Mouse (Mus musculus) midbrain, embryonic 10.5 days (tissue): ENCODE data around the gene Ubac2. TPM values are rescaled to one million over a fixed set of nuclear protein-coding genes. Genes with fewer than 3 reads are reported as not detected.
A peak's percentile ranks its signal among the peaks of the same experiment; 100 is the strongest.

ENCODE experiments used
- DNase-seq: peaks from one replicate; pipeline ENCODE4 v3.0.0-alpha.2; 2017; ENCODE audit warnings: low spot score
- H3K27ac ChIP-seq: fragments of 300-500 bp; sonication (generic); replicated peaks from 2 replicates; pipeline ENCODE4 v1.5.1; 2016; ENCODE audit warnings: mild to moderate bottlenecking
- H3K27me3 ChIP-seq: fragments of 300-500 bp; sonication (generic); 2 replicates; pipeline ENCODE4 v1.6.1; 2016; ENCODE audit warnings: low read depth, mild to moderate bottlenecking; ENCODE audit not compliant: poor library complexity, severe bottlenecking
- H3K36me3 ChIP-seq: fragments of 300-500 bp; sonication (generic); 2 replicates; pipeline ENCODE4 v1.6.1; 2016; ENCODE audit warnings: mild to moderate bottlenecking, moderate library complexity
- H3K4me1 ChIP-seq: fragments of 300-500 bp; sonication (generic); 2 replicates; pipeline ENCODE4 v1.6.1; 2016
- H3K4me3 ChIP-seq: fragments of 300-500 bp; sonication (generic); 2 replicates; pipeline ENCODE4 v1.5.1; 2016; ENCODE audit warnings: mild to moderate bottlenecking, moderate library complexity
- H3K9me3 ChIP-seq: fragments of 300-500 bp; sonication (generic); replicated peaks from 2 replicates; pipeline ENCODE4 v1.6.1; 2016; ENCODE audit warnings: mild to moderate bottlenecking
- WGBS: fragments of 180-500 bp; shearing (Covaris S2); methylation state at CpG from one replicate; pipeline ENCODE4 v1.1.7; 2016; 5-methylcytosine and 5-hydroxymethylcytosine counted together
- polyA plus RNA-seq: library from polyadenylated mRNA; unstranded; fragments of >200 nt; fragmentation: Nextera tagmentation; extraction: Ambion mirVana; gene quantifications from 2 replicates; pipeline ENCODE4 v1.2.1, GENCODE M21; 2016

Gene Ubac2
- polyA plus RNA-seq, 1 experiment from 2014 or later = 78.3 TPM

GRCm38 (mm10) chr14:121993616-121994015 is 115.2 kb downstream of the Ubac2 start:
- Histone ChIP-seq H3K36me3 (peaks cover 41% of the 10 kb centered on the region), H3K4me3 (no peak overlapping the region), H3K27me3 (no peaks in the 10 kb centered on the region), H3K4me1 (no peaks in the 10 kb centered on the region), H3K27ac (no peak overlapping the region), H3K9me3 (no peaks in the 10 kb centered on the region)
- DNase-seq = peak; percentile 4
- WGBS = 95% methylated on average over 4 of the region's 4 CpGs

- H3K4me1 ChIP-seq = no peaks in the 10 kb centered on the region
- H3K36me3 ChIP-seq = peaks cover 41% of the 10 kb centered on the region
- H3K9me3 ChIP-seq = no peaks in the 10 kb centered on the region
- WGBS = 94% methylated on average over 17 of the region's 17 CpGs
- H3K27ac ChIP-seq = no peak overlapping the region
- no peak overlapping the region for H3K4me3 ChIP-seq
- H3K27me3 ChIP-seq = no peaks in the 10 kb centered on the region
- no peak for DNase-seq
Observed at GRCm38 (mm10) chr14:121994171-121994700, 115.8 kb downstream of the Ubac2 start.

- WGBS = 92% methylated on average over 7 of the region's 7 CpGs
- no peak for DNase-seq
- no peaks in the 10 kb centered on the region for H3K27me3 ChIP-seq
- no peak overlapping the region for H3K27ac ChIP-seq
- no peaks in the 10 kb centered on the region for H3K4me1 ChIP-seq
- H3K4me3 ChIP-seq = no peak overlapping the region
- peaks cover 41% of the 10 kb centered on the region for H3K36me3 ChIP-seq
- H3K9me3 ChIP-seq = no peaks in the 10 kb centered on the region
Observed at GRCm38 (mm10) chr14:121994846-121995556, 116.6 kb downstream of the Ubac2 start.

- Histone ChIP-seq H3K4me3 (no peak overlapping the region), H3K27me3 (no peaks in the 10 kb centered on the region), H3K4me1 (no peaks in the 10 kb centered on the region), H3K27ac (no peak overlapping the region), H3K9me3 (no peaks in the 10 kb centered on the region), H3K36me3 (peaks cover 44% of the 10 kb centered on the region)
- DNase-seq = no peak
- WGBS = 90% methylated on average over 1 of the region's 1 CpGs
Observed at GRCm38 (mm10) chr14:121995557-121995870, 117.1 kb downstream of the Ubac2 start.

GRCm38 (mm10) chr14:121996786-121997185 is 118.4 kb downstream of the Ubac2 start:
- H3K36me3 ChIP-seq = peaks cover 53% of the 10 kb centered on the region
- no peaks in the 10 kb centered on the region for H3K9me3 ChIP-seq
- WGBS = 94% methylated on average over 8 of the region's 8 CpGs
- no peak overlapping the region for H3K27ac ChIP-seq
- no peak for DNase-seq
- H3K4me1 ChIP-seq = no peaks in the 10 kb centered on the region
- no peak overlapping the region for H3K4me3 ChIP-seq
- H3K27me3 ChIP-seq = no peaks in the 10 kb centered on the region

- peaks cover 51% of the 10 kb centered on the region for H3K36me3 ChIP-seq
- no peaks in the 10 kb centered on the region for H3K27me3 ChIP-seq
Observed at GRCm38 (mm10) chr14:121999455-121999854, 121.0 kb downstream of the Ubac2 start.

GRCm38 (mm10) chr14:122000346-122001105 is 122.1 kb downstream of the Ubac2 start:
- Histone ChIP-seq H3K4me3 (no peak overlapping the region), H3K36me3 (peaks cover 40% of the 10 kb centered on the region), H3K27ac (no peak overlapping the region), H3K4me1 (no peaks in the 10 kb centered on the region), H3K27me3 (no peaks in the 10 kb centered on the region), H3K9me3 (no peaks in the 10 kb centered on the region)
- WGBS = 96% methylated on average over 17 of the region's 17 CpGs
- DNase-seq = no peak

More at GRCm38 (mm10) chr14:121999455-121999854, 121.0 kb downstream of the Ubac2 start:
- no peak overlapping the region for H3K27ac ChIP-seq
- WGBS = 95% methylated on average over 8 of the region's 8 CpGs
- DNase-seq = no peak
- H3K4me3 ChIP-seq = no peak overlapping the region
- no peaks in the 10 kb centered on the region for H3K4me1 ChIP-seq
- H3K9me3 ChIP-seq = no peaks in the 10 kb centered on the region

- Histone ChIP-seq H3K9me3 (no peaks in the 10 kb centered on the region), H3K4me3 (no peak overlapping the region), H3K27ac (no peak overlapping the region), H3K36me3 (peaks cover 24% of the 10 kb centered on the region), H3K4me1 (no peaks in the 10 kb centered on the region), H3K27me3 (no peaks in the 10 kb centered on the region)
- WGBS = 95% methylated on average over 7 of the region's 7 CpGs
- no peak for DNase-seq
Observed at GRCm38 (mm10) chr14:122002224-122002623, 123.8 kb downstream of the Ubac2 start.

GRCm38 (mm10) chr14:122003812-122004211 is 125.4 kb downstream of the Ubac2 start:
- no peaks in the 10 kb centered on the region for H3K27me3 ChIP-seq
- no peak overlapping the region for H3K27ac ChIP-seq
- H3K4me3 ChIP-seq = no peak overlapping the region
- H3K36me3 ChIP-seq = peaks cover 20% of the 10 kb centered on the region
- H3K9me3 ChIP-seq = no peaks in the 10 kb centered on the region
- no peak for DNase-seq
- H3K4me1 ChIP-seq = no peaks in the 10 kb centered on the region

GRCm38 (mm10) chr14:122008261-122008660 is 129.8 kb downstream of the Ubac2 start:
- 89% methylated on average over 4 of the region's 4 CpGs for WGBS
- H3K4me3 ChIP-seq = no peak overlapping the region
- no peaks in the 10 kb centered on the region for H3K27me3 ChIP-seq
- no peak for DNase-seq
- peaks cover 47% of the 10 kb centered on the region for H3K36me3 ChIP-seq
- 0 out of 2 replicates have a peak, but pooled peaks cover under 1% of the 10 kb centered on the region for H3K4me1 ChIP-seq
- no peaks in the 10 kb centered on the region for H3K9me3 ChIP-seq
- no peak overlapping the region for H3K27ac ChIP-seq

GRCm38 (mm10) chr14:122009502-122009901 is 131.1 kb downstream of the Ubac2 start:
- H3K27me3 ChIP-seq = no peaks in the 10 kb centered on the region
- peaks cover 52% of the 10 kb centered on the region for H3K36me3 ChIP-seq
- H3K4me1 ChIP-seq = 0 out of 2 replicates have a peak, but pooled peaks cover 2% of the 10 kb centered on the region
- DNase-seq = no peak
- H3K9me3 ChIP-seq = no peaks in the 10 kb centered on the region
- 95% methylated on average over 13 of the region's 13 CpGs for whole genome bisulfite sequencing
- no peak overlapping the region for H3K27ac ChIP-seq
- no peak overlapping the region for H3K4me3 ChIP-seq

GRCm38 (mm10) chr14:122010301-122010700 is 131.9 kb downstream of the Ubac2 start:
- H3K36me3 ChIP-seq = peaks cover 55% of the 10 kb centered on the region
- no peaks in the 10 kb centered on the region for H3K27me3 ChIP-seq
- 92% methylated on average over 7 of the region's 7 CpGs for WGBS
- no peak overlapping the region for H3K27ac ChIP-seq
- DNase-seq = no peak
- no peaks in the 10 kb centered on the region for H3K9me3 ChIP-seq
- 0 out of 2 replicates have a peak, but pooled peaks cover 2% of the 10 kb centered on the region for H3K4me1 ChIP-seq
- no peak overlapping the region for H3K4me3 ChIP-seq

- peaks cover 5% of the 10 kb centered on the region; the same call in 1 of the 2 replicates for H3K4me1 ChIP-seq
- H3K27ac ChIP-seq = no peak overlapping the region
- H3K9me3 ChIP-seq = no peaks in the 10 kb centered on the region
- H3K36me3 ChIP-seq = peaks cover 59% of the 10 kb centered on the region
- no peaks in the 10 kb centered on the region for H3K27me3 ChIP-seq
- DNase-seq = no peak
- WGBS = 95% methylated on average over 8 of the region's 8 CpGs
- H3K4me3 ChIP-seq = no peak overlapping the region
Observed at GRCm38 (mm10) chr14:122011768-122012167, 133.3 kb downstream of the Ubac2 start.
